Mouse (Mus musculus): ENCODE results near the gene Rps8.

DNA sequence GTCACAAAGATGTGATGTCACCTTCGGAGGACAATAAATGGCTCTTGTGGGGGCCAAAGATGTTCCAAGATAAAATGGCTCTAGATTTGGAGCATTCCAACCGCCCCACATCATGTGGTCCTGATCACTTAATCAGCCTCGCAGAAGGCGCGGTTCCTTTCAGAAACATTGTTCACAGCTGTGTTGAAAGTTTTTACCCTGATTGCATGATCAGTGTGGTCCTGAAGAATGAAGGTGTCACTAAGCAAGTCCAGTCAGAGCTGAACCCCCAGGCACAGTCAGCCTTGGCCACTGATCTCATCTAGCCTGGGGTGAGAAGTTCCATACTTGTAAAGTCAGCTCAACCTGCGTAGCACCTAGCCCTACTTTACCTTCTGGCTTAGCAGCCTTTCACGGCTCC is 38.1 kb downstream of the Rps8 start:
- no peak for TF ChIP-seq CTCF (IDR thresholded peaks at IDR 0.05; ENCODE audit: control insufficient read depth, insufficient read depth, insufficient replicate concordance, low read depth, low read length)
- no peak for TF ChIP-seq POLR2A (IDR thresholded peaks at IDR 0.05; ENCODE audit: control insufficient read depth, low read depth, low read length)

All from testis, adult 2 months (tissue).